Mouse (Mus musculus): ENCODE measurements around the gene Nxph4. TPM values are rescaled to one million over a fixed set of nuclear protein-coding genes. Genes with fewer than 3 reads are reported as not detected.

The Nxph4 gene
- polyA plus RNA-seq, 1 experiment from 2014 or later: 94.1 TPM

GRCm38 (mm10) chr10:127514111-127514698 is 20.2 kb downstream of the Nxph4 start:
- H3K27ac ChIP-seq: no peak overlapping the region
- H3K4me1 ChIP-seq (replicated peaks; ENCODE audit: control insufficient read depth, insufficient read depth, low read length): peaks cover 62% of the 10 kb centered on the region
- H3K9me3 ChIP-seq (ENCODE audit: control insufficient read depth, low read length): no peaks in the 10 kb centered on the region
- 14% methylated on average over 13 of the region's 13 CpGs for WGBS
- peak overlapping the region; percentile 75 for H3K4me2 ChIP-seq (replicated peaks)
- no peak overlapping the region for H3K4me3 ChIP-seq (replicated peaks; ENCODE audit: low read length)
- DNase-seq (ENCODE audit: low spot score) (no peak), ATAC-seq (ENCODE audit: low FRiP score) (no peak)
- H3K36me3 ChIP-seq (replicated peaks; ENCODE audit: control insufficient read depth, insufficient read depth): peaks cover 11% of the 10 kb centered on the region; the same call in 1 of the 2 replicates
- H3K27me3 ChIP-seq (ENCODE audit: control insufficient read depth, insufficient read depth, low read length): no peaks in the 10 kb centered on the region
- H3K9ac ChIP-seq: no peak overlapping the region

- Histone ChIP-seq H3K9ac (peak overlapping the region; percentile 37; the same call in 1 of the 2 replicates), H3K4me2 (replicated peaks) (peak overlapping the region; percentile 75), H3K4me1 (replicated peaks; ENCODE audit: control insufficient read depth, insufficient read depth, low read length) (peaks cover 66% of the 10 kb centered on the region), H3K9me3 (ENCODE audit: control insufficient read depth, low read length) (no peaks in the 10 kb centered on the region), H3K36me3 (replicated peaks; ENCODE audit: control insufficient read depth, insufficient read depth) (peaks cover 9% of the 10 kb centered on the region; the same call in 1 of the 2 replicates), H3K27me3 (ENCODE audit: control insufficient read depth, insufficient read depth, low read length) (no peaks in the 10 kb centered on the region), H3K27ac (peak overlapping the region; percentile 97), H3K4me3 (replicated peaks; ENCODE audit: low read length) (no peak overlapping the region)
- WGBS: 1% methylated on average over 16 of the region's 16 CpGs
- no peak for ATAC-seq (ENCODE audit: low FRiP score)
- DNase-seq (ENCODE audit: low spot score): no peak
Observed at GRCm38 (mm10) chr10:127513501-127514091, 20.8 kb downstream of the Nxph4 start.

- H3K27ac ChIP-seq: peak overlapping the region; percentile 97
- 0 out of 2 replicates have a peak, but pooled peaks cover 4% of the 10 kb centered on the region for H3K36me3 ChIP-seq (replicated peaks; ENCODE audit: control insufficient read depth, insufficient read depth)
- H3K4me1 ChIP-seq (replicated peaks; ENCODE audit: control insufficient read depth, insufficient read depth, low read length): peaks cover 70% of the 10 kb centered on the region
- peak overlapping the region; percentile 61; the same call in 1 of the 2 replicates for H3K9ac ChIP-seq
- peak overlapping the region; percentile 75 for H3K4me2 ChIP-seq (replicated peaks)
- ATAC-seq (ENCODE audit: low FRiP score) (peak; percentile 19; the same call in 1 of the 2 replicates), DNase-seq (ENCODE audit: low spot score) (peak; percentile 96)
- 0 out of 2 replicates have a peak overlapping the region, but pooled peaks have one; percentile 30 for H3K4me3 ChIP-seq (replicated peaks; ENCODE audit: low read length)
- no peaks in the 10 kb centered on the region for H3K27me3 ChIP-seq (ENCODE audit: control insufficient read depth, insufficient read depth, low read length)
- no peaks in the 10 kb centered on the region for H3K9me3 ChIP-seq (ENCODE audit: control insufficient read depth, low read length)
- 0% methylated on average over 27 of the region's 27 CpGs for WGBS
Observed at GRCm38 (mm10) chr10:127512813-127513212, 21.5 kb downstream of the Nxph4 start.

- peak overlapping the region; percentile 75 for H3K4me2 ChIP-seq (replicated peaks)
- no peak for DNase-seq (ENCODE audit: low spot score)
- ATAC-seq (ENCODE audit: low FRiP score): no peak
- 4% methylated on average over 7 of the region's 7 CpGs for WGBS
- H3K9me3 ChIP-seq (ENCODE audit: control insufficient read depth, low read length): no peaks in the 10 kb centered on the region
- H3K9ac ChIP-seq: peak overlapping the region; percentile 61
- H3K36me3 ChIP-seq (replicated peaks; ENCODE audit: control insufficient read depth, insufficient read depth): no peaks in the 10 kb centered on the region
- peak overlapping the region; percentile 30 for H3K4me3 ChIP-seq (replicated peaks; ENCODE audit: low read length)
- no peaks in the 10 kb centered on the region for H3K27me3 ChIP-seq (ENCODE audit: control insufficient read depth, insufficient read depth, low read length)
- H3K27ac ChIP-seq: peak overlapping the region; percentile 97
- peaks cover 68% of the 10 kb centered on the region for H3K4me1 ChIP-seq (replicated peaks; ENCODE audit: control insufficient read depth, insufficient read depth, low read length)
Observed at GRCm38 (mm10) chr10:127512307-127512666, 22.1 kb downstream of the Nxph4 start.

GRCm38 (mm10) chr10:127511634-127512306 is 22.6 kb downstream of the Nxph4 start:
- 0% methylated on average over 44 of the region's 46 CpGs for WGBS
- H3K9ac ChIP-seq: peak overlapping the region; percentile 61

GRCm38 (mm10) chr10:127510895-127511617 is 23.3 kb downstream of the Nxph4 start:
- no peaks in the 10 kb centered on the region; the same call in 1 of the 2 replicates for H3K27me3 ChIP-seq (ENCODE audit: control insufficient read depth, insufficient read depth, low read length)
- peak overlapping the region; percentile 97 for H3K27ac ChIP-seq
- H3K4me3 ChIP-seq (replicated peaks; ENCODE audit: low read length): peak overlapping the region; percentile 30
- H3K9ac ChIP-seq: peak overlapping the region; percentile 61
- peak overlapping the region; percentile 75 for H3K4me2 ChIP-seq (replicated peaks)
- DNase-seq (ENCODE audit: low spot score) (no peak), ATAC-seq (ENCODE audit: low FRiP score) (no peak)
- H3K9me3 ChIP-seq (ENCODE audit: control insufficient read depth, low read length): no peaks in the 10 kb centered on the region
- H3K4me1 ChIP-seq (replicated peaks; ENCODE audit: control insufficient read depth, insufficient read depth, low read length): peaks cover 58% of the 10 kb centered on the region
- no peaks in the 10 kb centered on the region for H3K36me3 ChIP-seq (replicated peaks; ENCODE audit: control insufficient read depth, insufficient read depth)
- 6% methylated on average over 11 of the region's 11 CpGs for WGBS

More at GRCm38 (mm10) chr10:127511634-127512306, 22.6 kb downstream of the Nxph4 start:
- H3K36me3 ChIP-seq (replicated peaks; ENCODE audit: control insufficient read depth, insufficient read depth): no peaks in the 10 kb centered on the region
- DNase-seq (ENCODE audit: low spot score) (peak; percentile 80), ATAC-seq (ENCODE audit: low FRiP score) (peak; percentile 9; the same call in 1 of the 2 replicates)
- peak overlapping the region; percentile 97 for H3K27ac ChIP-seq
- no peaks in the 10 kb centered on the region for H3K9me3 ChIP-seq (ENCODE audit: control insufficient read depth, low read length)
- peak overlapping the region; percentile 75 for H3K4me2 ChIP-seq (replicated peaks)
- peak overlapping the region; percentile 30 for H3K4me3 ChIP-seq (replicated peaks; ENCODE audit: low read length)
- H3K27me3 ChIP-seq (ENCODE audit: control insufficient read depth, insufficient read depth, low read length): no peaks in the 10 kb centered on the region; the same call in 1 of the 2 replicates
- peaks cover 63% of the 10 kb centered on the region for H3K4me1 ChIP-seq (replicated peaks; ENCODE audit: control insufficient read depth, insufficient read depth, low read length)

GRCm38 (mm10) chr10:127509837-127510701 is 24.3 kb downstream of the Nxph4 start:
- WGBS: 4% methylated on average over 17 of the region's 17 CpGs
- H3K36me3 ChIP-seq (replicated peaks; ENCODE audit: control insufficient read depth, insufficient read depth): 0 out of 2 replicates have a peak, but pooled peaks cover 7% of the 10 kb centered on the region
- peak overlapping the region; percentile 25 for H3K4me3 ChIP-seq (replicated peaks; ENCODE audit: low read length)
- H3K4me1 ChIP-seq (replicated peaks; ENCODE audit: control insufficient read depth, insufficient read depth, low read length): peaks cover 51% of the 10 kb centered on the region
- peak overlapping the region; percentile 75 for H3K4me2 ChIP-seq (replicated peaks)
- ATAC-seq (ENCODE audit: low FRiP score) (peak; percentile 12; the same call in 1 of the 2 replicates), DNase-seq (ENCODE audit: low spot score) (peak; percentile 72)
- H3K27me3 ChIP-seq (ENCODE audit: control insufficient read depth, insufficient read depth, low read length): no peaks in the 10 kb centered on the region; the same call in 1 of the 2 replicates
- H3K9ac ChIP-seq: peak overlapping the region; percentile 61
- peak overlapping the region; percentile 97 for H3K27ac ChIP-seq
- no peaks in the 10 kb centered on the region for H3K9me3 ChIP-seq (ENCODE audit: control insufficient read depth, low read length)
